Mouse (Mus musculus): Measurements from ENCODE around the gene Olfr721-ps1. TPM values are rescaled to one million over a fixed set of nuclear protein-coding genes. Genes with fewer than 3 reads are reported as not detected.

Gene Olfr721-ps1
- polyA plus RNA-seq, 1 experiment from 2014 or later: not detected

DNA sequence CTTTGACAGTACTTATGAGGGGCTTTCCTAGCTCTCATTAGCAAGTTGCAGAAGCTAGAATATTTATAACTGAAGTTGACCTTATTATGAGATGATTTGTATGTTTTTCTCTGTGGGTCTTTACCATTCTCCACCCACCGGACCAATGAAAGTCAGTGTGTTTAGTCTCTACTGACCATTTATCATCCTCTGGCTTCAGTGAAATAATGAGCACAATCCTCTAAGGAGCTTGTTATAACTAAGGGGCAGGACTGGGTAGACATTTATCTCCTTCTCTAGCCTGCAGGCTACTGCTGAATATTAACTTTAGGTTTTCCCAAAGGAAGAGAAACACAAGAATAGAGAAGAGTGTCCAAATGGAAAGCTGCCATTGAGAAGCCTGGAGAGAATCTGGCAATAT lies 5.6 kb upstream of the Olfr721-ps1 start:
- Histone ChIP-seq H3K9me3 (ENCODE audit: control insufficient read depth, low read length) (no peaks in the 10 kb centered on the region), H3K27ac (replicated peaks in 1 of 2; ENCODE audit: control insufficient read depth in 1 of 2, insufficient read depth in 1 of 2, low read depth in 2 of 2, low read length in 2 of 2) (no peak overlapping the region), H3K4me1 (ENCODE audit: control insufficient read depth in 2 of 2, insufficient read depth in 2 of 2, low read length in 2 of 2) (no peaks in the 10 kb centered on the region), H3K9ac (ENCODE audit: low read length) (no peak overlapping the region), H3K27me3 (ENCODE audit: control insufficient read depth, insufficient read depth, low read length) (no peaks in the 10 kb centered on the region), H3K4me3 (ENCODE audit: control insufficient read depth in 1 of 2, insufficient read depth in 1 of 2, low read depth in 1 of 2, low read length in 2 of 2) (no peak overlapping the region), H3K4me2 (ENCODE audit: low read length) (no peak overlapping the region), H3K36me3 (ENCODE audit: control insufficient read depth, insufficient read depth, low read length) (no peaks in the 10 kb centered on the region)
- no peak for ATAC-seq (ENCODE audit: insufficient number of reproducible peaks, insufficient read depth, low FRiP score, low read depth)
- WGBS: 78% methylated on average over 1 of the region's 1 CpGs

DNA sequence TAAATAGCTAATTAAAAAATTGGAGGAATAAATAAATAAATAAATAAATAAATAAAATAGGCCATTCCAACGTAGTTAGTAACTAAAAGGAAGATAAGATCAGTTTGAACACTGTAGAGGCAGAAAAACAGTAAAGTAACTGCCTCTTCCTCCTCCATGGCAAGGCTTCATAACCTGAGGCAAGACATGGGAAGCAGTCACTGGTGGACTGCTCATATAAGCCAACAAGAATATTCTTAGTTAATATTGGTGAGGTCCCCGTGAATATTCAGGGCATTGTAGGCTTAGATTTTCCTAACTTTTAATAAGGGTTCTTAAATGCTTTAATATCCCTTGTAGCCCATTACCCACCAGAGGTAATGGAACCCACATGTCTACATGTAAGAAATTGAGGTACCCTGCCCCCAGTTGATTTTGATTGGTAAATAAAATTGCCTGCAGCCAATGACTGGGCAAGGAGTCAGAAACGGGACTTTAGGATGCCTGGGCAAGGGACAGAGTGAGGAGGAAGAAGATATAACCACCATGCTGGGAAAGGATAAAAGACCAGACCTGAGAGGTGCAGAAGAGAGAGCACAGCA lies 35.1 kb downstream of the Olfr721-ps1 start:
- no peaks in the 10 kb centered on the region for H3K9me3 ChIP-seq (ENCODE audit: control insufficient read depth, low read length)
- no peaks in the 10 kb centered on the region for H3K4me1 ChIP-seq (ENCODE audit: control insufficient read depth in 2 of 2, insufficient read depth in 2 of 2, low read length in 2 of 2)
- H3K9ac ChIP-seq (ENCODE audit: low read length): no peak overlapping the region
- no peak overlapping the region for H3K4me3 ChIP-seq (ENCODE audit: control insufficient read depth in 1 of 2, insufficient read depth in 1 of 2, low read depth in 1 of 2, low read length in 2 of 2)
- H3K27me3 ChIP-seq (ENCODE audit: control insufficient read depth, insufficient read depth, low read length): no peaks in the 10 kb centered on the region
- H3K36me3 ChIP-seq (ENCODE audit: control insufficient read depth, insufficient read depth, low read length): no peaks in the 10 kb centered on the region
- H3K4me2 ChIP-seq (ENCODE audit: low read length): no peak overlapping the region
- H3K27ac ChIP-seq (replicated peaks in 1 of 2; ENCODE audit: control insufficient read depth in 1 of 2, insufficient read depth in 1 of 2, low read depth in 2 of 2, low read length in 2 of 2): no peak overlapping the region
- WGBS: 63% methylated on average over 3 of the region's 3 CpGs
- no peak for ATAC-seq (ENCODE audit: insufficient number of reproducible peaks, insufficient read depth, low FRiP score, low read depth)

Other genes starting within 250 kb of the Olfr721-ps1 start
- not detected in 2 replicates for gene Olfr720, start 214.5 kb upstream of the Olfr721-ps1 start, polyA plus RNA-seq (2014; fragmentation: Nextera tagmentation; extraction: Ambion mirVana)
- gene Olfr31, start 78.5 kb upstream of the Olfr721-ps1 start, polyA plus RNA-seq (2014; fragmentation: Nextera tagmentation; extraction: Ambion mirVana): not detected in 2 replicates
- gene Il3ra, start 55.0 kb upstream of the Olfr721-ps1 start, polyA plus RNA-seq (2014; fragmentation: Nextera tagmentation; extraction: Ambion mirVana): 2.7 and 2.9 TPM in 2 replicates

Measured in heart, embryonic 14.5 days (tissue).